Mouse (Mus musculus) gastrocnemius, adult 8-10 months (tissue): ENCODE data around the gene Tnfrsf14. TPM values are rescaled to one million over a fixed set of nuclear protein-coding genes. Genes with fewer than 3 reads are reported as not detected.

Source experiments
- DNase-seq, 2 experiments: peaks; one replicate each; pipeline ENCODE4 v3.0.0; 2022; ENCODE audit warnings: low spot score in 2 of 2
- total RNA-seq, 4 experiments: library from RNA; stranded (reverse); gene quantifications; 2 replicates each; pipeline ENCODE4 v1.2.4; 2022

Gene Tnfrsf14
- total RNA-seq: 1 to 10 TPM; 1.2 to 3.5 (median 1.9) TPM

GRCm38 (mm10) chr4:154928395-154929087, at the start of gene Tnfrsf14:
Gene Tnfrsf14, minus strand, starts transcription at chr4:154928563.
- DNase-seq: no peak

- peak in 1 of 2 experiments; percentile 61 for DNase-seq
Measured at GRCm38 (mm10) chr4:154974163-154974611, 45.8 kb upstream of the Tnfrsf14 start.

GRCm38 (mm10) chr4:154972546-154972945, 44.2 kb upstream of the Tnfrsf14 start:
- DNase-seq: no peak

- DNase-seq: no peak
Measured at GRCm38 (mm10) chr4:154967173-154967572, 38.8 kb upstream of the Tnfrsf14 start.

GRCm38 (mm10) chr4:154965856-154966255, 37.5 kb upstream of the Tnfrsf14 start:
- DNase-seq: peak; percentile 44

- DNase-seq: no peak
Measured at GRCm38 (mm10) chr4:154964581-154965235, 36.3 kb upstream of the Tnfrsf14 start.

- peak; percentile 90 for DNase-seq
Measured at GRCm38 (mm10) chr4:154963901-154964580, 35.7 kb upstream of the Tnfrsf14 start, which contains the start of gene Pank4. Gene Pank4, plus strand, starts transcription at chr4:154964123.

GRCm38 (mm10) chr4:154963190-154963836, 35.0 kb upstream of the Tnfrsf14 start:
- DNase-seq: peak in 1 of 2 experiments; percentile 30

GRCm38 (mm10) chr4:154962683-154963082, 34.3 kb upstream of the Tnfrsf14 start:
- DNase-seq: no peak

GRCm38 (mm10) chr4:154961911-154962310, 33.5 kb upstream of the Tnfrsf14 start:
- no peak for DNase-seq

GRCm38 (mm10) chr4:154961226-154961738, 32.9 kb upstream of the Tnfrsf14 start:
- DNase-seq: no peak

- DNase-seq: no peak
Measured at GRCm38 (mm10) chr4:154960690-154961225, 32.4 kb upstream of the Tnfrsf14 start, which contains the start of gene Hes5. Gene Hes5, plus strand, starts transcription at chr4:154960923.

- DNase-seq: no peak
Measured at GRCm38 (mm10) chr4:154960021-154960689, 31.8 kb upstream of the Tnfrsf14 start.

- no peak for DNase-seq
Measured at GRCm38 (mm10) chr4:154958621-154959020, 30.3 kb upstream of the Tnfrsf14 start.

GRCm38 (mm10) chr4:154958171-154958570, 29.8 kb upstream of the Tnfrsf14 start:
- DNase-seq: no peak

GRCm38 (mm10) chr4:154957289-154957993, 29.1 kb upstream of the Tnfrsf14 start:
- DNase-seq: no peak

GRCm38 (mm10) chr4:154956604-154957003, 28.2 kb upstream of the Tnfrsf14 start:
- no peak for DNase-seq

- no peak for DNase-seq
Measured at GRCm38 (mm10) chr4:154952461-154953241, 24.3 kb upstream of the Tnfrsf14 start.

- DNase-seq: no peak
Measured at GRCm38 (mm10) chr4:154949589-154949982, 21.2 kb upstream of the Tnfrsf14 start.
